Mouse (Mus musculus): ENCODE results near the gene Wdpcp. TPM values are rescaled to one million over a fixed set of nuclear protein-coding genes. Genes with fewer than 3 reads are reported as not detected.
"Not testable (repeated sequence)": the region's sequence is repeated elsewhere in the genome, so short reads cannot be mapped to it uniquely, and the experiment has no call there.

The Wdpcp gene
- total RNA-seq (2014; fragmentation: Nextera tagmentation) (5.7 and 12.8 TPM in 2 replicates), total RNA-seq (2017) (17.7 and 18.2 TPM in 2 replicates)

DNA sequence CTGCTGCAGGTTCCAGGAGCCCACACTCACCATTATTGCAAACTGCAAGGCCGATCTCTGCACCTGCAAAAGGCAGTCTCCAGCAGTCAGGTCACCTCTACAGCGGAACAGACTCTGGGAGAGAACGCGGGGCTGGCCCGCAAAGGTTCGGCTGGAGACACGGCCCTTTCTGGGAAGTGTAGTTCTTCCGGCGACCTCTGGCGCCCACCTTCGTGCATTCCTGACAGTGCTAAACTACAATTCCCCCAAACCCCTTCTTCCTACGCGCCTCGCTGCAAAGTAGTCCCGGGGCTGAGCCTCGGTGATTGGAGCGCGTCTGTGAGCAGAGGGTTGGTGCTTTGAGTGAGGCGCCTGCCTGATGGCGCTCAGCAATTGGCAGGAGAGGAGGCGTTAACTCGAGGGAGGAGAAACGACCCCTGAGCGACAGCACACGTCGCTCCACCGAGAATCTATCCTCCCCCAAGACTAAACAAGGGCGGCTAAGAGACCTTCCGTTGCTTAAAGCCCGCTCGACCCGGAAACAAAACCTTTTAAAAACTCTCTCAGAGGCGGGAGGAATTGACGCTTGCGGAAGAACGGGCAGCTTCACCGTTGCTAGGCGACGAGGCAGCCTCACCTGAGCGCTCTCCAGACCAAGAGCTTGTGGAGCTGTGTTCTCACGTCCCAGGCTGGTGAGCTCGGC is at the start of gene Wdpcp, which contains the start of gene Mdh1:
Gene Wdpcp (plus strand): TSS at position 536 of the 682 bp plus-strand sequence.
Gene Mdh1 (minus strand): TSS at position 668 of the 682 bp plus-strand sequence.
- ATAC-seq (replicated peaks; ENCODE audit: poor library complexity, severe bottlenecking): peak; percentile 88

DNA sequence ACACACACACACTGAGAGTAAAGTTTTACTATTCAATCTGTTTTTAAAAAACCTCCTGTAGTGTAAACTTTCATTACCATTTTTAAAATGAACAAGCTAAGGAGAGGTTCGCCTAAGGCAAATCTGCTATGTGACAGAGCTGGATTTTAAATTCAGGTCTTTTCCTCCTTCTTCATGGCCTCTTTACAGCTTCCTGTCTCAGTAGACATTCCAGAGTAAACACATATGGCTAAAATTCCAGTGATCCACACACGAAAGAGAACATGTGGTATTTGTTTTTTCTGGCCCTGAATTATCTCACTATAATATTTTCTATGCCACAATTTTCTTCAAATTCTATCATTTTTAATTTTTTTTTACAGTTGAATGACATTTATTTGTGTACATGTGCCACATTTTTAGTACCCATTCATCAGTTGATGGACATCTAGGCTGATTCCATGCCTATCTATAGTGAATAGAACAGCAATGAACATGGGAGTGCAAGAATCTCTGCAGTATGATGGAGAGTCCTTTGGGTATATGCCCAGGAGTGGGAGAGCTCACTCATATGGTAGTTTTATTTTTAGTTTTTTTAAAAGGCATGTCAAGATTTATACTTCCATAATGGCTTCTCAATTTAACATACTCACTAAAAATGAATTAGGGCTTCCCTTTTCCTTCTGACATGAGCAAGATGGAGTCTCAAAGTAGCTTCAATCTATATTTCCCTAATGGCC is 43.2 kb upstream of the Wdpcp start:
- ATAC-seq (replicated peaks; ENCODE audit: poor library complexity, severe bottlenecking): no peak

DNA sequence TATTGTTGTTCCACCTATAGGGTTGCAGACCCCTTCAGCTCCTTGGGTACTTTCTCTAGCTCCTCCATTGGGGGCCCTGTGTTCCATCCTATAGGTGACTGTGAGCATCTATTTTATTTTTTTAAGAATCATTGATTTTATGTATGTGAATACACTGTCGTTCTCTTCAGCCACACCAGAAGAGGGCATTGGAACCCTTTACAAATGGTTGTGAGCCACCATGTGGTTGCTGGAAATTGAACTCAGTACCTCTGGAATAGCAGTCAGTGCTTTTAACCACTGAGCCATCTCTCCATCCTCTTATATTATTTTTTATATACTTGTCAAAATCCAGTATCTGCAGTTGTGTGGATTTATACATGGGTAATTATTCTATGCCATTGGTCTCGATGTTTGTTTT is 41.2 kb upstream of the Wdpcp start:
- not testable (repeated sequence) for ATAC-seq (replicated peaks; ENCODE audit: poor library complexity, severe bottlenecking)

DNA sequence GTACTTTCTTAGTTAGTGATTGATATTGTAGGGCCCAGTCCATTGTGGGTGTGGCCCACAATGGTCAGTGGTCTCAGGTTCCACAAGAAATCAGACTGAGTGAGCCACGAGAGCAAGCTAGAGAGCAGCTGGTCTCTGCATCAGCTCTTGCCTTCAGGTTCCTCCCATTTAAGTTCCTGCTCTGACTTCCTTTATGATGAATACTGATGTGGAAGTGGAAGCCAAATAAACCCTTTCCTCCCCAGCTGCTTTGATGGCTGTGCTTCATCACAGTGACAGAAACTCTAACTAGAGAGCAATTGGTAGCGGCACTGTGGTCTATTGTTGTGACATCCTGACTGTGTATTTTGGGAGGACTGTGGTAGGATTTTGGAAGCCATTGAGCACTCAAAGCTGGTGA is 32.0 kb upstream of the Wdpcp start:
- ATAC-seq (replicated peaks; ENCODE audit: poor library complexity, severe bottlenecking): peak; percentile 84

DNA sequence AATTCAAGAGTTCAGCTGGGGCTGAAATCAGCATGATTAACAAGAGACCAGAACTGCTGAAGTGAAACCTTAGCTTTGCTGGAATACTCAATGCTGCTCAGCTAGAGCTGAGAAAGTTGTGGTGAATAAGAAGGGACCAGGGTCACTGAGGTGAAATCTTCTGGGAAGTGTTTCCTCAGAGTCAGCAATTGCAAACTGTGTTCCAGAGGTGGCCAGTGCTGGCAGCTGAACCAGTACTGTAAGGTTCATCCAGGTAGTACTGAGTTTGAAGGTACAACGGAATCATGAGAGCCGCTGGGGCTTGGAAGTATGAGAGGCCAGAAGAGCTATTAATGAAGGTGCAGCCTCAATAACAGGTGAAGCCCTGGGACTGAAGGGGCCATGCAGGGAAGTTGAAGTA is 31.4 kb upstream of the Wdpcp start:
- no peak for ATAC-seq (replicated peaks; ENCODE audit: poor library complexity, severe bottlenecking)

DNA sequence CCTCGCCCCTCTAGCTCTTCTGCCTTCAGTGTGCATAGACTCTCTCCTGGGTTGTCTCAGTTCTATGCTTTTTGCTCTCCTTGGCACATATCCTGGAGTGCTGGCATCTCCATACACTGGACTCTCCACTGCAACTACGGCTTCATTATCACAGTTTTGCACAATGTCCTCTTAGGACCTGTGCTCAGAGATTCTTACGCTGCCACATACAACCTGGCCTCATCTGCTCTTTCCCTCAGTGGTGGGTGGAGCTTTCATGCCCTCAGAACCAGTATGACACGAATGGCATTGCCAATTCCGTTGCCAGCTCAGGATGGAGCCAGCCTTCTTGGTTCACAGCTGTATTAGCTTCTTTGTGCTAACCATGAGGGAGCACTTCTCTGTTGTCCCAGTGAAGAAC is 29.3 kb upstream of the Wdpcp start:
- no peak for ATAC-seq (replicated peaks; ENCODE audit: poor library complexity, severe bottlenecking)

DNA sequence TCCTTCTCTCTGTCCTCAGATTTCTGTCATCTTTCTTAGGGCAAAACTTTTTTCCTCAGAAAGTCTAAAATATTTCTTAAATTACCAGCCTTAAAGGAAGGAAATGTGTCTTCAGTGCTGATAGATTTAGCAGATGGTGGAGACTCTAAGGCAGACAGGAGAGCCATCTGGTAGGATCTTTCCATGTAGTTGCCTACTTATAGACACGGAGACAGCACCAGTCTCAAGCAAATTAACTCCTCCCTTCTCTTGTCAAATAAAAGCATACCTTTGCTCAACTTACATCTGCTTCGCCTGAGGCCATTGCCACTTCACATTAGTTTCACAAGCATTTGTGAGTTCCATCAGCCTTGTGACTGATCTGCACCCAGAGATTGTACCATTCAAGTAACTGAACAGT is 27.0 kb upstream of the Wdpcp start:
- ATAC-seq (replicated peaks; ENCODE audit: poor library complexity, severe bottlenecking): no peak

DNA sequence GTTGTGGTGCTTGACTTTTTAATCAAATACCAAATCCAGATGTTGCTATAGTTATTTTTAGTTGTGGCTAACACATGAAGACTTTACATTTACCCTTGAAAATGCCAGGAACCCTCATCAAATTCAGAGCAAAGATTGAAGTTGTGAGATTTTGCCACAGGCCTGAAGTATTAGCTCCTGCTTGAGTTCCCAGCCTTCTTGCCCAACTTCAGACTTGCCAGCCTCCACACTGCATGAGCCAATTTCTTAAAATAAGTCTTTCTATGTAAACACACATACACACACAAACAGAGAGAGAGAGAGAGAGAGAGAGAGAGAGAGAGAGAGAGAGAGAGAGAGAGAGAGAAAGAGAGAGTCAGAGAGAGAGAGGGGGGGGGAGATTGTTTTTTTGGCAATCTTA is 26.1 kb upstream of the Wdpcp start:
- ATAC-seq (replicated peaks; ENCODE audit: poor library complexity, severe bottlenecking): no peak

DNA sequence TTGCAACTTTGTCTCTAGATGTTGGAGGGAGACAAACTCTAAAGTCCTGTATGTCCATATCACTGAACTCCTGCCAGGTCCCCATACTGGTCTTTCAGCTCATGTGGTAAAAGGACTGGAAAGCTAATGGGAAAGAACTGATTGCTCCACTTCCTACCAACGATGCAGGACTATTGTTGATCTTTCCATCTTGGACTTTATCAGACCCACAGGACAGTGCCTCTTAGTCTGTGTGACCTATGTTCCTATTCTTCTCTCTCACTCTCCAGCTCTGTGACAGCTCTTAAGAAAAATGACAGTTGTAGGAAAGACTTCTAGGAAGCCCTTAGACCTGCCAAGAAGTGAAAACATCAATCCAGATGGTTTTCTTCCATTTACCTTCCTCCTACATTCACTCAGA is 25.4 kb upstream of the Wdpcp start:
- no peak for ATAC-seq (replicated peaks; ENCODE audit: poor library complexity, severe bottlenecking)

DNA sequence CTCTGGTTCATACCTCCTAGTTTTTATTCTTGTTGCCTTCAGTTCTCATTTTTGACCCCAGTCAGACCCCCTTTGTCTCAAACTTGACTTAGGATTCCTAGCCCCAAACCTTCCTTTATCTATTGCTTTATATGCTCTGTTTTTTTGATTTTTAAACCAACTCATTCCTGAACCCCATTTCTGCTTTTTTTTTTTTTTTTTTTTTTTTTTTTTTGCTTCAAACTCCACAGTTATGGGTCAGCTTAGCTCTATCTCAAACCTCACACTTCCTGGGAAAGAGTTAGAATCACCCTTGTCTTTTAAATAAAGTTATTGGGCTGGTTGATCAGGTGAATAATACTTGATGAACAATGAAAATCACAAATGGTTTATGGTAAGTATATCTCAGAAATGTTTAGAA is 24.5 kb upstream of the Wdpcp start:
- ATAC-seq (replicated peaks; ENCODE audit: poor library complexity, severe bottlenecking): no peak

DNA sequence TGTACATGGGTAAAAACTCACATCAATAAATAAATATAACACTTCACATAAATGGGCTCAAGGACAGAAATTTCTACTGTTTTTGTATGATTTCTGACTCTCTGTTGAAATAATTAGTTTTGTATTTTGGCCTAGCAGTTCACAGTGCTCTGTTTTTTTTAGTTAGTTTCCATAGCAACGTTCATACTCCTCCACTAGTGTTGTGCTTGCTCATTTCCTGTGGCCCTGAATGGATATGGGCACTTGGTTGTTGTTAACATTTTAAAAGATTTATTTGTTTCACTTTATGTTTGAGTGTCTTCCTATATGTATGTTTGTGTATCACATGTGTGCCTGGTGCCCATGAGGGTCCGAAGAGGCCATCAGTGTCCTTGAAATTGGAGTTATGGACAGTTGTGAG is 23.0 kb upstream of the Wdpcp start:
- peak; percentile 49 for ATAC-seq (replicated peaks; ENCODE audit: poor library complexity, severe bottlenecking)

DNA sequence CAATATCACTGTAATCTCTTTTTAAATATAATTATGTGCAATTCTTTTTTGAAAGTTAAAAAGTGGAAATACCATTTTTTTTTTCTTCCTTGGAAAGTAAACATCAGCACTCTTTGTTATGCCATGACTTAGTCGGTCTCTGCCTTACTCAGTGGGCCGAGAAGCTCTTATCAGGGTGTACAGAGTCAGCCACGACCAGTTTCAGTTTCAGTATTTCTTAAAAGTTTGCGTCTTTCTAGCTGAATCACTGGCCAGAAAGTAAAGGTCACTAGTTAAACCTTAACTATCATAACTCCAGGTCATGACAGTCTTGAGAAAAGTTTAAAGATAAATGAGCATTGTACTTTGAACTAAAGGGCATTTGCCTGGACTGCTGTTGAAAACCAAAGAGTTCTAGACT is 22.3 kb upstream of the Wdpcp start:
- peak; percentile 62 for ATAC-seq (replicated peaks; ENCODE audit: poor library complexity, severe bottlenecking)

DNA sequence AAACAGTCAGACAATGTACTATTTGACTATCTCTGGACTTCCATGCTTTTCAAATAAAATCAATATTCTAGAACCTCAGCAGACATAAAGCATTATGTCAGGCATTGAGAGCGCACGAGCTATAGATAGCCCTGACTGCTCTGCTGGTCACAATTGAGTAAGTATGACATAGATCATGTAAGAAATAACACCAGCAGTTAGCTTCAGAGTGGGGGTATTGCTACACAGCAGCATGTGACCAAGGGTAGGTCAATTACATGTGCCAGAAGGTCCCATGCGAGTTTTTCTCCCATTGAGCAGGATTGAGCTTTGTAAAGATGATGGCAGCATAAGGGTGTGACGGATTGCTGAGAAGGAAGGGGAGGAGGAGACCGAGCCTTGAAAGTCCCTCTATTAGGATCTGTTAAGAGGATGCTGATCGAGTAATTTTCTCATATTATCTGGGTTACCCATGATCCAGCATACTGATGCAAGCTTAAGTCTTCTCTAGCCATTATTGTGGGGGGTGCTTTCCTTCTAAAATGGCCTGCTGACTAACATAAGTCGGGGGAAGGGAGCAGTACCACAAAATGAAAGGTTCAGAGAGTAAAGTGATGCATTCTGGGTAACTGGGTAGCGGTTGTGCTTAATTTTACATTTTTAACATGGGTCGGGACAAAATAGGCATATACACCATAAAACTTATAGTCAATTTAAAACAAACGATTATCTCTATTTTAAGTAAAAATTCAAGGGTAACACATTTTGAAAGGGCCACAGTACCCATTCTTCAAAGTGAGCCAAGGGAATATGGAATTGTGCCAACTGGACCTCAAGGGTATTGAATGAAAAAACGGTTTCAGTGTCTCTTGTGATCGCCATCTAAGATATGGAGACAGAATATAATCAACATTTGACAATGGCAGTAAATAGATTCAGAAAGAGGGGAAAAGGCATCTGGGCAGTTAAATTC is 21.5 kb upstream of the Wdpcp start:
- ATAC-seq (replicated peaks; ENCODE audit: poor library complexity, severe bottlenecking): peak; percentile 76

DNA sequence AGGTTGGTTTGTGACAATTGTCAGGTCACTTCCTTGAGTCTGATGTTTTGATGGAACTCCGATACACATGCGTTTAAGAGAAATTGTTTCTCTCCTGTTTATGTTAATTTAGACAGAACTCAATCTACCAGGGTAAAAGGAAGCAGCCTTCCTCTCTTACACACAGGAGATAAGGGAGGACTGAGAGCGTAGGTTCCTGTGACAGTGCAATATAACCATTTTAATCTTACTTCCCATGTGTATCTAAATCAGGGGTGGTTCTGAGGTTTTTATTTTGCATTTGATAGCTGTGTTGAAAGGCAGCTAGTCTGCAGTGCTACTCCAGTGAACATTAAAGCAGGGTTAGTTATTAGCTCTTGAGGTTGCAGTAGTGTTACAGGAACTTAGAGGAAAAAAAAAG is 20.0 kb upstream of the Wdpcp start:
- ATAC-seq (replicated peaks; ENCODE audit: poor library complexity, severe bottlenecking): peak; percentile 39; the same call in 1 of the 2 replicates

DNA sequence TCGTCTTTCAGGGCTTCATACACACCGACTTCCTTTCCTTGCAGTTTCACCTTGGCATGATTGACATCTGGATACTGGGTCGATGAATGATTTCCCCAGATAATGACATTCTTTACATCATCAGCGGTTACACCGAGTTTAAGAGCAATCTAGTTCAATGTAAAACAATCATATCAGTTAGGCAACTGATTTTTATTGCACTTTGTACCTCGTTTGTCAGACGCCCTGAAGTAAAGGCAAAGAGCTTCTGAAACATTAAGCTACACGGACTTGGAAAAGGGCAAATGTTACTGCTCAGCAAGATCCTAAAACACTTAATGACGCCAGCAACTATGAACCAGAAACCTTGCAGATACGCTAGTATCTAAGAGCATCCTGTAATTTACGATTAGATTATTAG is 12.3 kb upstream of the Wdpcp start:
- ATAC-seq (replicated peaks; ENCODE audit: poor library complexity, severe bottlenecking): no peak

DNA sequence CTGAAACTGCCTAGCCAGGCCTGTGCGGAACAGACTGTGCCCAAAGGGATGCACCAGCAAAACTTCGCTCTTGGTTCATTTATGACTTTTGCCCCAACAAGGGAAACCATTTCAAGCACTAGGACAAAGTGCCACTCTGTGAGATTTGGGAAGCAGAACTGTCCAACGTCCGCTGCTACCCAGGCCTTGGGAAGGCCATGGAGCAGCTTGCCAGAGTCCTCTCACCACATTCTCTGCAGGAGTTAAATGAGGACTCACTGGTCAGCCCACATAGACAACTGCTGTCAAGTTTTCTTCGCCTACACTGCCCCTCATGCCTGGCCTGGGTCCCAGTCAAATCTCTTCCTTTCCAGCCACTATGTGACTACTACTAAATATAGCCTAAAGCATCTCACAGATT is 10.7 kb upstream of the Wdpcp start:
- no peak for ATAC-seq (replicated peaks; ENCODE audit: poor library complexity, severe bottlenecking)

DNA sequence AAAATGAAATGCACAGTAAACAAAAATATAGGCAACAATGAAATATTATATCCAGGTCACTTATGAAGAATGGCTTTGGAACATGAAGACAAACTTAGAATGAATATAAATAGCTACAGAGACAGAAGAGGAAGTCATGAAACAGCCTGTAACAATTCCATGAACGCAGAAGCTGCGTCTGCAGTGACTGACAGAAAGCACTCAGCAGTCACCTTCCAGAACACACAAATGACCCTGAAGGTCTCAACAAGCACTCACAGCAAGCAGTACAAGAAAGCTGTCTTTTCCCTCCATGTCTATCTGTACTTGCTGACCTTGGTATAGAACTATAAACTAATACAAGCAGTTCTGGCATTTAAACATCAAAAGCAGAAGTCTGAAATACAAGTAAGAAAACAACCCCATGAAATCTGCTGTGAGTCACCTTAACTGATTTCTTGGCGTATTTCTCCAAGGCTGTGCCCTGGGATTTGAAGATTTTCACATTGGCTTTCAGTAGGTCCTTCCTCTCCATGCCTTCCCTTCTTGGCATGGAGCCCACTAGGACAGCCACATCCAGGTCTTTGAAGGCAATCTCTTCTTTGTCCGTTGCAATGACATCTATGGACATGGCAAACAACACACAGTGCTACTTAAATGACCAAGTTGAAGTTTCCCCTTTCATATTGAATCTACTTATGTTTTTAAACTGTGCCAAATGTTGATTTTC is 8.3 kb upstream of the Wdpcp start:
- peak; percentile 50 for ATAC-seq (replicated peaks; ENCODE audit: poor library complexity, severe bottlenecking)

DNA sequence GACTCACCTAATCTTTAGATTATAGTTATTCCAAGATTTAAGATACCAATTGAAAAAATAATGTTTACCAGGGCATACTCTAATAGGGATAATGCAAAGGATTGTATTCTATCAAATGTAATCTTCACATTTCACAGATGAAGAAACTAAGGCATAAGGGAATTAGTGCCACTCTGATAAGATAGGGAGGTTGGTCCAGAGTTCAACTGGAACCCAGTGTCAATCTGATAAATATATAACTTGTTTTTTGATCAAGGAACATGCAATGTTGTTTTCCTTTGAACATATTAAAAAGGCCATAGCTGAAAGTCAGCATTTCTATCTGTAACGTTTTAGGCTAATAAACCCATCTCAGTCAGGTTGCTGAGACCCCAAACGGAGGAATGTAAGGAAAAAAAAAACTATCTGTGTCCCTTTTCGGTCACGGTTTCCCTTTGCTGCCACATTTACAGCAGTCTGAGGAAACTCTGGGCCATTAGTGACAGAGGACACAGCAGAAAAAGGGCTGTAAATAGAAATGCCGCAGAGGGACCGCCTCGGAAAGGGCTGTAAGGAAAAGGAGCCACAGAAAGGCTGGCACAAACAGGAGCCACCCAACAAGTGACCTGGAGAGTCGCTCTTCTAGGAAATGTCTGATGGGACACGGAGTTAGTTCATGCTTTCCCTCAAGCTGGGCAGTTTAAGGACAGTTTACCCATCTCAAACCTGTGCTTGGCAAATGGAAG is 7.2 kb upstream of the Wdpcp start:
- no peak for ATAC-seq (replicated peaks; ENCODE audit: poor library complexity, severe bottlenecking)

DNA sequence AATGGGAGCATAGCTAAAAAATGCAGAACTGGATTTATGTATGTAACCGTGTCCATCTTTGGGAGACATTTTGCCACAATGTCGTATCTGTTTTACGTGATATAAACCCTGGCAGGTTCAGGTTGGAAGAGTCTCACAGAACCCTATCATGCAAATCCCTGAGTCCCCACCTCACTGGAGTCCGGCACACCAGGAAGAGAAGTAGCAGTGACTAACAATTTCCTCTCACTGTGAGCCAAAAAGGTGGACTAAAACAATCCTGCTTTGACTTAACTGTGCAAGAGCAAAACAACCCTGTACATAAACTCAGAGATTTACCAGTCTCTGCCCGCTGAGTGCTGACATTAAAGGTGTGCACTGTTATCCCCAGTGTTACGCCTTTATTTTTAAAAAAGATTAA is 5.1 kb upstream of the Wdpcp start:
- no peak for ATAC-seq (replicated peaks; ENCODE audit: poor library complexity, severe bottlenecking)

DNA sequence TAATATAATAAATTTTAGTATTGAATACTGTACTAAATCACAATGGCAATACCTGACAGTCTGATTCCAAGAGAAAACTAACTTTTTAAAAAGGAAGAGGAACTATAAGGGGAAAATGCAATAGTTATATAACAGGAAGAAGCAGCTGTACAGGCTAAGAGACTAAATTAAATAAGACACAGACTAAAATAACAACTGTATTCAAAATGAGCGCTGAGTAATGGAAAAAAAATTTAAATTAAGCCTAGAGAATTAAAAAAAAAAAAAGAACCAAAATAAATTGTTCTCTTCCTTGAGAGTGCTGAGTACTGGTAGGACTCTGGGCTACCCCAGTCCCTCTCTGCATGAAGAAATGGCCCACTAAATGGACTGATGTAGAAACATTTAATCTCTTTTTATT is 4.3 kb upstream of the Wdpcp start:
- no peak for ATAC-seq (replicated peaks; ENCODE audit: poor library complexity, severe bottlenecking)

All from granulocyte monocyte progenitor cell, adult 5-6 weeks (primary cell).